Mouse (Mus musculus) adrenal gland (tissue): ENCODE results near the gene Ruvbl2.

Experiments used
- intact Hi-C: fragments of 180-260 bp; cut with DNase I; formaldehyde crosslinking; loops from one replicate; pipeline ENCODE4 v1.15.1; 2025
- microRNA-seq, 2 experiments: library from miRNA; unstranded; fragments of <30 nt; microRNA quantifications; one replicate each; pipeline ENCODE4; 2019

Gene Ruvbl2

GRCm38 (mm10) chr7:45405091-45406075 is 32.5 kb downstream of the Ruvbl2 start, which contains the start of gene Kcna7:
Gene Kcna7 (plus strand): TSS chr7:45405653.
- intact Hi-C loops: loop anchor here (5.0 kb wide), 1 partner anchor 37 kb away; no protein-coding TSS in a partner anchor

- intact Hi-C loops: no loop called here
Measured at GRCm38 (mm10) chr7:45403532-45404261, 34.2 kb downstream of the Ruvbl2 start.

- intact Hi-C loops: no loop called here
Measured at GRCm38 (mm10) chr7:45401521-45402085, 36.3 kb downstream of the Ruvbl2 start.

- intact Hi-C loops: loop anchor here (5.0 kb wide), 1 partner anchor 89 kb away; no protein-coding TSS in a partner anchor
Measured at GRCm38 (mm10) chr7:45396787-45397186, 41.1 kb downstream of the Ruvbl2 start.

GRCm38 (mm10) chr7:45396337-45396775 is 41.5 kb downstream of the Ruvbl2 start:
- intact Hi-C loops: loop anchor here (5.0 kb wide), 1 partner anchor 89 kb away; no protein-coding TSS in a partner anchor

- intact Hi-C loops: loop anchor here (5.0 kb wide), 1 partner anchor 88 kb away; no protein-coding TSS in a partner anchor
Measured at GRCm38 (mm10) chr7:45395578-45396336, 42.1 kb downstream of the Ruvbl2 start, which contains the start of gene Snrnp70. Gene Snrnp70 (minus strand): TSS chr7:45395742.

- intact Hi-C loops: loop anchor here (5.0 kb wide), 1 partner anchor 88 kb away; no protein-coding TSS in a partner anchor
Measured at GRCm38 (mm10) chr7:45395129-45395541, 42.8 kb downstream of the Ruvbl2 start.

GRCm38 (mm10) chr7:45386077-45386476 is 51.8 kb downstream of the Ruvbl2 start:
- intact Hi-C loops: no loop called here

GRCm38 (mm10) chr7:45376057-45376456 is 61.8 kb downstream of the Ruvbl2 start:
- intact Hi-C loops: no loop called here

GRCm38 (mm10) chr7:45374620-45375019 is 63.3 kb downstream of the Ruvbl2 start:
- intact Hi-C loops: no loop called here

- intact Hi-C loops: no loop called here
Measured at GRCm38 (mm10) chr7:45372371-45372770, 65.5 kb downstream of the Ruvbl2 start.

Small RNA genes lying within 50 kb of the gene (microRNA-seq; reads per million reads assigned to microRNA genes)
- gene Gm22133: 0.23 to 0.49 reads per million in 2 experiments
